Mouse (Mus musculus) C2C12 (cell line): ENCODE measurements at regions not wholly inside any gene's neighbourhood (a gene's known extent, or its start where the extent isn't known, plus 50 kb on each side); places are given as distances from the start of the nearest gene placed in this dataset.

ENCODE experiments used
- H3K27me3 ChIP-seq: one replicate; pipeline ENCODE4 v1.6.1; 2011; ENCODE audit not compliant: control insufficient read depth, insufficient read depth, insufficient read length
- H3K36me3 ChIP-seq: one replicate; pipeline ENCODE4 v1.6.1; 2011; ENCODE audit not compliant: control insufficient read depth, insufficient read depth
- H3K4me3 ChIP-seq: one replicate; pipeline ENCODE4 v1.5.1; 2011; ENCODE audit warnings: mild to moderate bottlenecking, control low read depth; ENCODE audit not compliant: poor library complexity, insufficient read depth, severe bottlenecking
- H3K79me2 ChIP-seq: one replicate; pipeline ENCODE4 v1.6.1; 2011; ENCODE audit not compliant: control insufficient read depth, insufficient read depth
- H3K79me3 ChIP-seq: one replicate; pipeline ENCODE4 v1.6.1; 2011; ENCODE audit warnings: low read depth, control low read depth
- H3ac ChIP-seq: one replicate; pipeline ENCODE3; 2011; ENCODE audit warnings: low read depth; ENCODE audit not compliant: control insufficient read depth, insufficient read length
- CEBPB ChIP-seq: IDR thresholded peaks from one replicate; pipeline ENCODE4 v1.6.1; 2011; ENCODE audit warnings: low read depth, mild to moderate bottlenecking, control low read depth, moderate library complexity
- CTCF ChIP-seq: IDR thresholded peaks from one replicate; pipeline ENCODE4 v1.5.1; 2011; ENCODE audit not compliant: control insufficient read depth, insufficient read depth, insufficient read length
- FOSL1 ChIP-seq: IDR thresholded peaks from one replicate; pipeline ENCODE4 v1.8.0; 2011; ENCODE audit warnings: mild to moderate bottlenecking, low read length; ENCODE audit not compliant: poor library complexity, insufficient read depth, severe bottlenecking
- MAX ChIP-seq: IDR thresholded peaks from one replicate; pipeline ENCODE4 v1.6.1; 2011; ENCODE audit warnings: mild to moderate bottlenecking, control low read depth
- MYOD1 ChIP-seq: IDR thresholded peaks from one replicate; pipeline ENCODE4 v1.6.1; 2011; ENCODE audit warnings: low read depth; ENCODE audit not compliant: control insufficient read depth, insufficient read length
- MYOG ChIP-seq: IDR thresholded peaks from one replicate; pipeline ENCODE4 v1.6.1; 2011; ENCODE audit not compliant: control insufficient read depth, insufficient read length; ENCODE audit errors: extremely low read depth
- USF1 ChIP-seq: IDR thresholded peaks from one replicate; pipeline ENCODE4 v1.6.1; 2011; ENCODE audit warnings: low read depth, mild to moderate bottlenecking, control low read depth, moderate library complexity

GRCm38 (mm10) chr5:85609104-85609503 is 456.3 kb downstream of the Cenpc1 start:
- H3ac ChIP-seq: no peak overlapping the region
- no peaks in the 10 kb centered on the region for H3K79me2 ChIP-seq
- no peaks in the 10 kb centered on the region for H3K27me3 ChIP-seq
- TF ChIP-seq CTCF (no peak), FOSL1 (no peak), CEBPB (no peak), MAX (no peak), MYOD1 (no peak), MYOG (no peak), USF1 (no peak)
- no peaks in the 10 kb centered on the region for H3K79me3 ChIP-seq
- no peaks in the 10 kb centered on the region for H3K36me3 ChIP-seq
- H3K4me3 ChIP-seq: no peak overlapping the region

- TF ChIP-seq USF1: no peak
- no peak for TF ChIP-seq MYOG
- TF ChIP-seq CEBPB: no peak
- TF ChIP-seq CTCF: no peak
- no peak for TF ChIP-seq MYOD1
- TF ChIP-seq FOSL1: no peak
- TF ChIP-seq MAX: no peak
- no peak overlapping the region for H3ac ChIP-seq
- H3K4me3 ChIP-seq: no peak overlapping the region
- no peaks in the 10 kb centered on the region for H3K79me3 ChIP-seq
- no peaks in the 10 kb centered on the region for H3K79me2 ChIP-seq
- H3K36me3 ChIP-seq: no peaks in the 10 kb centered on the region
- no peaks in the 10 kb centered on the region for H3K27me3 ChIP-seq
Observed at GRCm38 (mm10) chr5:85598164-85598563, 467.2 kb downstream of the Cenpc1 start.

- H3K27me3 ChIP-seq: no peaks in the 10 kb centered on the region
- H3K79me2 ChIP-seq: no peaks in the 10 kb centered on the region
- no peak for TF ChIP-seq MAX
- no peak for TF ChIP-seq CTCF
- no peak for TF ChIP-seq MYOD1
- TF ChIP-seq CEBPB: no peak
- no peak for TF ChIP-seq MYOG
- no peak for TF ChIP-seq FOSL1
- TF ChIP-seq USF1: no peak
- no peaks in the 10 kb centered on the region for H3K36me3 ChIP-seq
- H3ac ChIP-seq: no peak overlapping the region
- H3K4me3 ChIP-seq: no peak overlapping the region
- no peaks in the 10 kb centered on the region for H3K79me3 ChIP-seq
Observed at GRCm38 (mm10) chr5:85595082-85595447, 470.3 kb downstream of the Cenpc1 start.

GRCm38 (mm10) chr5:85594413-85595081 is 470.8 kb downstream of the Cenpc1 start:
- H3K79me3 ChIP-seq: no peaks in the 10 kb centered on the region
- H3K79me2 ChIP-seq: no peaks in the 10 kb centered on the region
- H3K27me3 ChIP-seq: no peaks in the 10 kb centered on the region
- no peak for TF ChIP-seq MYOD1
- TF ChIP-seq MAX: no peak
- TF ChIP-seq CTCF: no peak
- no peak for TF ChIP-seq FOSL1
- no peak for TF ChIP-seq MYOG
- TF ChIP-seq USF1: no peak
- TF ChIP-seq CEBPB: no peak
- no peak overlapping the region for H3ac ChIP-seq
- H3K36me3 ChIP-seq: no peaks in the 10 kb centered on the region
- H3K4me3 ChIP-seq: no peak overlapping the region

GRCm38 (mm10) chr5:85592236-85592635 is 473.1 kb downstream of the Cenpc1 start:
- H3K79me2 ChIP-seq: no peaks in the 10 kb centered on the region
- H3K79me3 ChIP-seq: no peaks in the 10 kb centered on the region
- no peak overlapping the region for H3K4me3 ChIP-seq
- no peaks in the 10 kb centered on the region for H3K27me3 ChIP-seq
- H3K36me3 ChIP-seq: no peaks in the 10 kb centered on the region
- no peak overlapping the region for H3ac ChIP-seq
- TF ChIP-seq USF1: no peak
- TF ChIP-seq FOSL1: no peak
- no peak for TF ChIP-seq CEBPB
- TF ChIP-seq MYOD1: no peak
- TF ChIP-seq MYOG: no peak
- no peak for TF ChIP-seq MAX
- no peak for TF ChIP-seq CTCF
